Mouse (Mus musculus): ENCODE data around the gene Slc25a18.

- TF ChIP-seq CTCF (IDR thresholded peaks at IDR 0.05; ENCODE audit: borderline replicate concordance, insufficient read depth, low read depth, low read length) (no peak), POLR2A (IDR thresholded peaks at IDR 0.05; ENCODE audit: borderline replicate concordance, insufficient read depth, low read length) (no peak)
Observed at GRCm38 (mm10) chr6:120784351-120784750, 11.0 kb downstream of the Slc25a18 start.

Measured in cerebellum, adult 2 months (tissue).